Mouse (Mus musculus): ENCODE data around the gene Coro2b. TPM values are rescaled to one million over a fixed set of nuclear protein-coding genes. Genes with fewer than 3 reads are reported as not detected.
A peak's percentile ranks its signal among the peaks of the same experiment; 100 is the strongest.

Coro2b gene
- 100 to 1,000 TPM; 220 to 233 TPM for total RNA-seq (2021)

DNA sequence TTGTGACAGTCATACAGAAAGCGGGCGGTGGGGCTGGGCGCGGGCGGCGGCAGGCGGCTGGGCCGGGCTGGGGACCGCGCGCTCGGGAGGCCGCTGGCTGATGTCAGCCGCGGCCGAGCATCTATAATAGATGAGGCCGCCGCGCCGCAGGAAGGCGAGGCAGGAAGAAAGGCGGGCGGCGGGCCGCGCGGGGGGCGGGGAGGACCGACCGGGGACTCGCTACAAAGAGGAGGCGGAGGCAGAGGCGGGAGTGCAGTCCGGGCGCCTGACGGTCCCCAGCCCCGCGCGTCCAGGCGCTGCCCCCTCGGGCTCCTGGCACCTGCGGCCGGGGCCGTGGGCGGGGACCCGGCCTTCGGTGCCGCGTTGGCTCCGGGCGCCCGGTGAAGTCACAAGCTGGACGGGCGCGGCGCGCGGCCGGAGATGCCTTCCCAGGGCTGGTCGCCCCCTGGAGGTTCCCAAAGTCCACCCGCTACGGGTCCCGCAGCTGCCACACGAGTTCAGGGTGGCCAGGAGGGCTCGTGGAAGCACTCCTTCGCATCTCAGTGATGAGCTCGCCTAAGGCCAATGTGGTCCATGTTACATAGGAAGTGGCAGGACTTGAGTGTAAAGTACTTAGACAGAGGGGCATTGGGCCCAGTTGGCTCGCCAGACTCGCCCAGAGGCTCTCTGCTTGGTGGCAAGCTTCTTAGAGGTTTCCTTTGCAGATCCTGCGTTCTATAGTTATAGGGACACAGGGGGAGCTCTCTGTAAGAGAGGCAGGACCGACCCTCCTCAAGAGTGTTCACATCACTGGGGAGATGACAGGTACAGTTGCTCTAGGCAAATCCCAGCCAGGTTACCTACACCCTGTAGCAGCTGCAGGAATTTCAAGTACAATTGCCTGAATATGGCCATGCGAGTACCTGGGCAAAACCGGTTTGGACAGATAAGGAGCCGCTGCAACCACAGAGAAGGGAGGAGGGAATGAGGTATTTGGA lies at the start of gene Coro2b:
Gene Coro2b (minus strand): TSS at position 390 of the 977 bp plus-strand sequence.
- DNase-seq (ENCODE audit: extremely low spot score in 1 of 2, low spot score in 1 of 2): peak; percentile 66 to 74

DNA sequence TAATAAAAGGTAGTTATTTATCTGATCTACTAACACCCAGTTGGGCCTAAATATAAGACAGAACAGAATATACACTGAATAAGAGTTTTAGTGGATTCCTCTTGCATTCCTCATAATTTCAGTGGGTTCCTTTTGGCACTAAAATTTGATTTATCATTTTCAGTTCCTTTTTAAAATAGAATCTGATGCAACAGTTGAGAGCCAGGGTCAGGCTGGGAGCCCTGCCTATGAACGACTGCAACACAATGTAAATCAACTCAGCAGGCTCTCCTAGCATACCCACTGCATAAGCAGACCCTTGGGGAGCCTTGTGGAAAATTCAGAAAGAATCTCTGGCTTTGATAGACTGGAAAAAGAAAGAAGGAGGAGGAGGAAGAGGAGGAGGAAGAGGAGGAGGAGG lies 40.7 kb upstream of the Coro2b start:
- no peak for DNase-seq (ENCODE audit: extremely low spot score in 1 of 2, low spot score in 1 of 2)

DNA sequence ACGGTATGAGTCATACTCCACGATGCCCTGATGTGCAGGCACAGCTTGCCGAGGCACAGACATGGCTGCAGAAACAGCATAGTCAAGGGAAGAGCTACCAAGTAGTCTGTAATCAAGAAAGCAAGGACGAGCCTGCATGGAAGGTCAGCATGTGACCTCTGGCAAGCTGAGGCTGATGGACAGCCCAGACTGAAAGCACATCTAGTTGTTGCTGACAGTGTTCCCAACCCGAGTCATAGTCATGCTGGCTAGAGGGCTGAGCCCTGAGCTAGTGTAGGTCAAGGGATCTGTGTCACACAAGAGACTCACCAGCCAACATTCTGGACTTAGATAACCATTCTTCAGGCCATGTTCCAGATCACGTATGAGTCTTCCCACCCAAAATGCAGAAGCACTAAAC lies 32.3 kb upstream of the Coro2b start:
- DNase-seq (ENCODE audit: extremely low spot score in 1 of 2, low spot score in 1 of 2): no peak

DNA sequence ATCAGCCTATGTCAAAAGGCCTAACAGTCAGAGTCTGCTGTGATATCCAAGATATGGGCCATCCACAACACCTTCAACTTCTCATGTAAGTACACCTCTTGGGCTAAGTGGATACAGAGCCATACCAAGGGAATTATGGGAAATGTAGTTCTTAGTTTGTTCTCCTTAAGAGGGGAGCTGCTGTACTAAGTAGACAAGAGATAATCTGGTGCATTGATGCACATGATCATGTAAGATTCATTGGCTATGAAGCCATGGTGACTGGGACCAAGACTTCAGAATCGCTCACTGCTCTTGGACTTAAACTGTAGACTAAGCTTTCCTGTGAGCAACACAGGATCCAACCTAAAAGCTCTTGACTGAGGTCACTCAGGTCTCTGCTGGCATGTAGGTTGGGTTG lies 31.0 kb upstream of the Coro2b start:
- DNase-seq (ENCODE audit: extremely low spot score in 1 of 2, low spot score in 1 of 2): no peak

DNA sequence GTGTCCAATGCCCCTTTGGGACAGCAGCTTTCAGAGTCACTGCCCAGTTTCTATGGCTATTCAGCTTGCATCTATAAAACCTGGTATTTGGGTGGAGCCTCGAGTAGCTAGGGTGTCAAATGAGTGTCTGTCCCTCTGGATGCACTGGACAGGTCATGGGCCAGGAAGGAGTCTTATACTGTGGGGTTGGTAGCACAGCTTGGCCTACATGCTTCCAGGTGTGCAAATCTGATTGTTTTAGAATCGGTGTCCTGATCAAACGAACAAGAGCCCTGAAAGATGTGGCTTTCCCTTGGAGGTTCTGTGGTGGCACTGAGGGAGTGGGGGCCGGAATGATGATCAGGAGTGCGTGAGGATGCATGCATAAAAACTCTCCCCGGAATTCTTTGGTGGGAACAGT lies 25.4 kb upstream of the Coro2b start:
- no peak for DNase-seq (ENCODE audit: extremely low spot score in 1 of 2, low spot score in 1 of 2)

DNA sequence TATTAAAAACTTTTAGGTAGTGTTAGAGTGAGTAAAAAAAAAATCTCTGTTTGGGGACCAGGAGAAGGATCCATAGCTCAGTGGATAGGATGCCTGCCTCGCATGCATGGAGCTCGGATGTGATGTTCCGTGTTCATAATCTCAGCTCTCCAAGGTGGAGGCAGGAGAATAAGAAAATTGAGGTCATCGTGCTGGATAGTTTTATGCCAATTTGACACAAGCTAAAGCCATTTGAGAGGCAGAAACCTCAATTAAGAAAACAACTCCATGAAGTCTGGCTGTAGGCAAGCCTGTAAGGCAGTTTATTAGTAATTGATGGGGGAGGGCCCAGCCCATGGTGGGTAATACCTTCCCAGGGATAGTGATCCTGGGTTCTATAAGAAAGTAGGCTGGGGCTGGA lies 23.6 kb upstream of the Coro2b start:
- DNase-seq (ENCODE audit: extremely low spot score in 1 of 2, low spot score in 1 of 2): no peak

DNA sequence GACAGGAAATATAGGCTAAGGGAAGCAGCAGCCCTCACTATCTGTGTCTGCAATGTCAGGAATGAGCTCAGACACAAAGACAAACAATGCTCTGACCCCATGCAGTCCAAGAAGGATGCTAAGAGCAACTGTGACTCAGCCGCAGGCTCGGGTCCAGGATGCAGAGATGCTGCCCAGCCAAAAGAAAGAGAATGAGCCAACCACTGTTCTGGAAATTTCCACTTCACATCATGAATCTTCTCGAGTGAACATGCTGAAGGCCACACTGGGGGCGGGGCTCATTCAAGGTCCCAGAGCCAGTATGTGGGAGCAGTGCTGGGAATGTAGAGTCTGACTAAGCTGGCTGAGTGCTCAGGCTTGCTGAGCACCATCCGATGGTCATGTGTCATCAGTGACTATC lies 23.2 kb upstream of the Coro2b start:
- DNase-seq (ENCODE audit: extremely low spot score in 1 of 2, low spot score in 1 of 2): peak in 1 of 2 experiments; percentile 22

DNA sequence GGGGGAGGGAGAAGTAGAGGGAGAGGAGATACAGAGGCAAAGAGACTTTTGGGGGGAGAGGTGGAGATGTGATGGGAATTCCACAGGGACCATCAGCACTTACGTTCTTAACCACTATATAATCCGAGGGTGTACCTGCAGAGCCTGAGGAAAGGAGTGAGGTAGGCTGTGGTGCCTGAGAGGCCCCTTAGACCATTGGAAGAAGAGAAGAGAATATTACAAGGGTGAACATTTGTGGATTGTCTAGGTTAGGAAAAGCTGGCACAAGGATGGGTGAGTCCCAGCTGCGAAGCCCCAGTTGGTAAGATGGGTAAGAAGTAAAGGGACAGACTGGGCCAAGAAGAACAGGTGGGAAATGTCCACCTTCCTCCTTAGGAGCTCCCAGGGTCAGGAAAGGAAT lies 22.6 kb upstream of the Coro2b start:
- no peak for DNase-seq (ENCODE audit: extremely low spot score in 1 of 2, low spot score in 1 of 2)

DNA sequence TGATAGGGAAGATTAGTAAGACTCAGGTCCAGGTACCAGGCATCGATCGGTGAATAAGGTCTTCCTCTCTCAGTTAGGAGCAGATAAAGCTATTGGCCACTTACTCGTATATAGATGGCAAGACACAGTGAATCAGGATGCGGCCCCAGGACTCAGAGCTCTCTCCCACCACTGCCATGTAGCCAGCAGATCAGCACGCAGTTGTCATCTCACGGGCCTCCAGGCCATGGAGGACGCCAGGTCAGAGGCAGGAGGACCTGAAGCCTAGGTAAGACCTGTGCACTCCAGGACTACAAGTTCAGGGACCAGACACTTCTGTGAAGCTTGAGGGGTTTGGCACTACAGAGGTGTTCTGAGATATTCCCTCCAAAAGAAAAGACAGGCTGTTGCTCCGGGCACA lies 21.2 kb upstream of the Coro2b start:
- no peak for DNase-seq (ENCODE audit: extremely low spot score in 1 of 2, low spot score in 1 of 2)

DNA sequence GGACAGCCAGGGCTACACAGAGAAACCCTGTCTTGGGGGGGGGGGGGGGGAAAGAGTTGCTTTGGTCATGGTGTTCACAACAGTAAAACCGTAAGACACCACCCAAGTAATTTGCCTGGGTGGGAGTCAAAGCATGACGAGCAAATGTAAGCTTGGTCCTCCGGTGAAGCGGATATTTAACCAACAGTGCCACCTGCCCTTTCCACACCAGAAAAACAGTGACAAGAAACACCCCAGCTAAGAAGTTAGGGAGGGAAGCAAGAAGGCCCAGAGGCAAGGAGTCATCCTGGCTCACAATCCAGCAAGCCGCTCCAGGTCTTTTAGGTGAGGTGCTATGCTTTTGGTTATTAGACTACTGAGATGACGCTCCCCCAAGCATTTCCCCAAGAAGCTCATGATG lies 19.9 kb upstream of the Coro2b start:
- DNase-seq (ENCODE audit: extremely low spot score in 1 of 2, low spot score in 1 of 2): no peak

DNA sequence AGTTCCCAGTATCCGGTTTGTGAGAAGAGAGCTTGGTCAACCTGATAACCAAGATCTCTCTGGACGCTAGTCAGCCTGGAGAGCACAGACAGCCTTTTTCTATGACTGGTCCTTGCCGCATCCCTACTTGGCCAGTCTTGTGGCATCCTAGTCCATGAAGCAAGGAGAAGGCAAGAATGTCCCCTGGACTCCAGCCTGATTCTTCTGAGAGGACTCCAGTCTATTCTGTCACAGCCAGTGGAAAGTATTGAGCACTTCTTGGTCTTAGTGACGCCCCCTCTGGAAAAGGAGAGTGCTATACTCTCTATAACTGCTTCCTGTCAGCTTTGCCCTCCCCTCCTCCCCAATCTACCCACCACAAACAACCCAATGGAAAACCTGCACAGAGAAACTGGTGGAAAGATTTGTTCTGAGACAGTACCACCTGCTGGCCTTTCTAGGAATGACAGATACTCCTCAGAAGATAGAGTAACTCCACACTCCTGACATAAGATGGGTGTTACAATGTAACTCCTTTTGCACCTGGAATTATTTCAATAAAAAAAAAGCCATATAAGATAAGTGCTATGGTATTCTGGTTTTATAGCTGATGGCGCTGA lies 18.5 kb upstream of the Coro2b start:
- peak in 1 of 2 experiments; percentile 74 for DNase-seq (ENCODE audit: extremely low spot score in 1 of 2, low spot score in 1 of 2)

DNA sequence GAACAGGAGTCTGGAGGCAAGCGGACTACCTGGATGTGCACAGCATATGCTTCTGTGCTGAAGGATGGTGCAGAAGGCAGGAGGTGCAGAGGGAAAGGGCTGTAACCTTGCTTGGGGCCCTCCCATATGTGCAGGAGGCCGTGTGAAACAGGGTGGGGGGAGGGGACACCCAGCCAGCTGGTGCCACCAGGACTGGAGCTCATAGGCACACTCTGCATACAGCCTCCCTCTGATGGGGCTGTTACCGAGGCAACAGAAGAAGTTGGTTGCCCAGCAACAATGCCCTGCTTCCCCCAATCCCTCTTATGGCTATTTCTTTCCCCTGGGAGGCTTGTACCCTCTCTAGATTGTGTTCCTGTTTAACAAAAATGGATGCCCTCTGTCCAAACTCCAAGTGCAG lies 17.8 kb upstream of the Coro2b start:
- no peak for DNase-seq (ENCODE audit: extremely low spot score in 1 of 2, low spot score in 1 of 2)

DNA sequence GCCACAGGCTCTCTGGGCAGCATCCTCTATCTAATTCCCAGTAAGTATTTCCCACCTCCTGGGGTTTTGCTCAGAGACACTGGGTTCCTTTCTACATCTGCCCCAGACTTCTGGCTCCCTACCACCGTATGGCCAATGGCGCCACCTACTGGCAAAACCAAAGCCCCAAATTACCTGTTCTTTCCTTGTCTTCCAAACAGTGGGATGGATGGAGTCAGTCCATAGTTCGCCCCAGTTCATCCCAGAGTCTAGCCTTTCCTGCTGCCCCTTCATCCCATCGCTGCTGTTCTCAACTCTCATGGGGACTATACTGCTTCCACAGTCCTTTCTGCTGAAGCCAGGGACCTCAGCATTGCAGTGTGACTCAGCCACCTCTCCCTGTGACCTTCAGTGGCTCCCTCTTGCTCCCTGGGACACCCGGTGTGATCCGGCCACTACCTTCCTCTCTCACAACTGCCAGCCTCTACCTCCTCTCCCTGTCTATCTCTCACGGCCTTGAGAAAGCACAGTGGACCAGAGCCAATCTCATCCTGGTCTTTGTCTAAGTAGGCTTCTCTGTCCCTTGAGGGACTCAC lies 16.6 kb upstream of the Coro2b start:
- DNase-seq (ENCODE audit: extremely low spot score in 1 of 2, low spot score in 1 of 2): peak in 1 of 2 experiments; percentile 94

DNA sequence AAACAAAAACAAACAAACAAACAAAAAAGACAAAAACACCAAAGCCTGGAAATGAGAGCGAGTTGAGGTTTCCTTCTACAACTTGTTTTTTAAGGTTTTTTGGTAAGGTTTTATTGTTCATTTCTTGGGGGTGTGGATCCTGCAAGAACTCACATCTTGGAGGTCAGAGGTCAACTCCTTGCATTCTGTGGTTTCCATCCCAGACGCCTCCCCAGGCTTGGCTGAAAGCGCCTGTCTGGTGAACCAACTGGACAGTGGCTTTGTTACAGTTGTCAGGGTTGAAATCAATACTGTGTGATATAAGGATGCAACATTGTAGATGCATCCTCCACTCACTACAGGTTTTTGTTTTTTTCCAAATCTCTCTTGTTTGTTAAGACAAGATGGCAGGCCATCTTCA lies 14.7 kb upstream of the Coro2b start:
- no peak for DNase-seq (ENCODE audit: extremely low spot score in 1 of 2, low spot score in 1 of 2)

DNA sequence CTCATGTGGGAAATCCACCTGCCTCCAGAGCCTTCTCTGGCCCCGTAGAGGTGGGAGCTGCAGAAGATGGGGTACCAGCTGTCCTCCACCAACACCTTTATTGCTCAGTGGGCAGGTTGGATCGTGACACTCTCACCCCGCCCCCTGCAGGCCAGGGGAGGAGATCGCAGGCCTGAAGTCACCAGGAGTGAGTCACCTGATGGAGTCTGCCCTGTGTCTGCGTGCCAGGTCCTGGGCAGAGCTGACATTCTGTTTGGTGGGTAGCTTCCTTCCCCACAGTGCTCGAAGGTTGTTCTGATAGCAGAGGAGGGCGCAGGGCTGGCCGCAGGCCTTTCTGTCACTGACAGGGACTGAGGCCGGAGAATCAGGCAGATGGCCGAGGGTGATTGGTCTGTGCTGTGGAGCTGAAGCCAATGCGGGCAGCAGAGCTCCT lies 13.8 kb upstream of the Coro2b start:
- peak in 1 of 2 experiments; percentile 60 for DNase-seq (ENCODE audit: extremely low spot score in 1 of 2, low spot score in 1 of 2)

DNA sequence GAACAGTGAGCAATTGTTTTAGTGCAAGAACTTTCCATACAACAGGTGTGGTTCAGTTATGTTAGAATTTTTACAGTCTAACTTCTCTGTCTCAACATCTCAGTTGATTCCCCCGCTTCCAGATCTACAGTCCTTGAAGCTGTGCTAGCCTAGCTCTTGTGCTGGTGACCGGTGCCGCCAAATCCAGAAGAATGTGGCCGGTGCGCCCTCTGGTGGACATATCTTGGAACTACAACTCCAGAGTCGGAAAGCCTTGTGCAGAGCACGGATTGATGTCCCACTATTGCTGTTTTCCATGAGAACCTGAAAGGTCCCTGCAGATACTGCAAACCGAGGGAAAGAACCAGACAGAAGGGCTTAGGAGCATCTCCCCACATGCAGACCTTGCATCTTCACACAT lies 13.0 kb upstream of the Coro2b start:
- peak; percentile 94 to 99 for DNase-seq (ENCODE audit: extremely low spot score in 1 of 2, low spot score in 1 of 2)

DNA sequence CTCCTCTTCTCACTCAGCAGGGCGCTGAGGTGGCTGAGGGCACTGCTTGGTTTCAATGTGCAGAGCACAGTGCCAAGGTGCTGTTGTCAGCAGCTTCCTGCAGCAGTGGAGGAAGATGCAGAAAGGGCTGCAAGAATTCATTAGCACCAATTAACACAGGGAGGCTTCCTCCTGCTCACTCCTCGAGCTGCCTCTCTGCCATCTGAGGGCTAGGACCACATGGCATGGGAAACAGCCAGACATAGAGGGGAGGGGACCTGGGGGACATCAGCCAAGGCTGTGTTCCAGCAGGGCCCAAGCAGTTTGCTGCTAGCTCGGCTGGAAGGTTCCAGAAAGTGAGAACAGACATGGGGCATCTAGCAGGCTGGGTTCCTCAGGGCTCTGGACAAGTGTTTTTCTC lies 10.6 kb upstream of the Coro2b start:
- no peak for DNase-seq (ENCODE audit: extremely low spot score in 1 of 2, low spot score in 1 of 2)

DNA sequence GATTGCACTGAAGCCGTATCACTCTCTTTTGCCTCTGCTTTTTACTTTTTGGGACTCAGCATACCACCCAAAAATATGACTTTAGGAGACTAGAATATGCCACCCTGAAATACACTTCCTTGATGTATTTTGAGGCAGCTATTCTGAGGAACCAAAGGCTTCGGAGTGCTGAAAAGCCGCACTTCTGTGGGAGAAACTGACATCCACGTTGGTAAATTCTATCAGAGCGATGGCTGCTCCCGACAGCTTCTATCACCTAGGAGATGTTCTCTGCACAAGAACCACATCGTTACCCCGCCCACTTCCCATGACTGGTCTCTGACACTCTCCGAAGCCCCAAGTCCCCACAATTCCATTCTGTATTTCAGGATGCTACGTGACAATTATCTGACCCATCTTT lies 8.0 kb upstream of the Coro2b start:
- no peak for DNase-seq (ENCODE audit: extremely low spot score in 1 of 2, low spot score in 1 of 2)

DNA sequence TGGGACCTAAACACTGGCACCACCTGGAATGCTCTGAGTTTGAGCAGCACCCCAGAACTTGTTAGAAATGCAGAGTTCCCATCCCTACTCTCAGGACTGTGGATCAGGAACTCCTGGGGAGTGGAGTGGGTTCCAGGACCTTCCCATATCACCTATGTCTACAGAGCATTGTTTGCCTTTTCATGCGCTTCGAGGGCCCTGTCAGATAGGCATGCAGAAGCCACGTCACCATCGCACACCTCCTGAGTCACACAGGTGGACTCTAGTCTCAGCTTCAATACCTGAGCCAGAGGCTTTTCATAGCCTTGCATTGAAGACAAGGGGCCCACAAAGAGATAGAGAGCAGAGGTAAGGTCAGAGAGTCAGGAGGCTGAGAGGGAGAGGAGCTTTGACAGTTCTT lies 7.0 kb upstream of the Coro2b start:
- DNase-seq (ENCODE audit: extremely low spot score in 1 of 2, low spot score in 1 of 2): no peak

DNA sequence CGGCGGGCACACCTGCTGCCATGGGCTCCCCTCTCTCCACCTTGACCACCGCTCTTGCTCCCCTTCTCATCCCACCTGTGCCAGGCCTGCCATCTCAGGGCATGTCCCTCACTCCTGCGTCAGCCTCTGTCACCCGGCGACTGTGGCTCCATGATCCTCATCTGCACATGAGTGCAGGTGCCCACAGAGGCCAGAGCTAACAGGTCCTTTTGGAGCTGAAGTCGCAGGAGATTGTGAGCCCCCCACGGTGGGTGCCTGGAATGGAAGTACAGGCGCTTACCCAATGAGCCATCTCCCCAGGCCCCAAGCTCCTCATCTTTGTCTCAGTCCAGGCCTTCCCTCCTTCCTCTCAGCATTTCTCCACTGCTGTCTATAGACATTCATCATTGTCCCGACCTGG lies 4.8 kb upstream of the Coro2b start:
- DNase-seq (ENCODE audit: extremely low spot score in 1 of 2, low spot score in 1 of 2): no peak

DNA sequence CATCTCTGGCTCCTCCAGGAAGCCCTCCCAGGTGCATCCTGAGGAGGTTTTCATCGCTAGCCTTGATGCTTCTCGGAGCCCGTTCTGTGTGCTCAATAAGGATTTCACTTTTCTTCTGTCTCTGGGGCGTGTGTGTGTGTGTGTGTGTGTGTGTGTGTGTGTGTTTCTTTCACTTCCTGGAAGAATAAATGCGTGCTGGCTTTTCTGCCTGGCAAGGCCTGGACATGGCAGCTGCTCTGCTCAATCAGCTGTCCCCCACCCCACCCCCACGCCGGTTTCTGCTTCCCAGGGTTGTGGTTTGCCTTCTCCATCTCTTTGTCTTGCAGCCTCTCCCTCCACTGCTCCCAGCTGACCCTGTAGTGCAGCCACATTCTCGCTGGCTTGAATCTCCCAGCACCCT lies 4.3 kb upstream of the Coro2b start:
- DNase-seq (ENCODE audit: extremely low spot score in 1 of 2, low spot score in 1 of 2): peak in 1 of 2 experiments; percentile 49

All from layer of hippocampus, postnatal 25 days (tissue).